Mouse (Mus musculus): ENCODE data around the gene Ccnq.
A peak's percentile ranks its signal among the peaks of the same experiment; 100 is the strongest.
"Not testable (repeated sequence)": the region's sequence is repeated elsewhere in the genome, so short reads cannot be mapped to it uniquely, and the experiment has no call there.

Ccnq gene

DNA sequence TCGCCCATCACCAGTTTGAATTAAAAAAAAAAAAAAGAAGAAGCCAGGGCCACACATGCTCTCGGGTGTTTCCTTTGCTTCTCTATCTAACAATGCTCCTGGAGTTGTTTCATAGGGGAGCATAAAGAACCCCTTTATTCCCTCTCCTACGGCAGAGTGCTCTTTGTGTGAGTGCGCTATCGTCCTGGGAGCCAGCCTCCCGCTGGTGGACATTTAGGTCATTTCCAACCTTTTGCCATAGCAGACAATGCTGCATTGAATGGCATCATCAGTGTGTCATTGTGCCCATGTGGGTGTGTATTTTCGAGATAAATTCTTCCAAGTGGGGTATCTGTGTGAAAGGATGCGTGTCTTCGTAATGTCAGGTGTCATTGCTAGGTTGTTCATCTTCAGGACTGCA, 9.6 kb upstream of the Ccnq start:
- DNase-seq: peak; percentile 91

DNA sequence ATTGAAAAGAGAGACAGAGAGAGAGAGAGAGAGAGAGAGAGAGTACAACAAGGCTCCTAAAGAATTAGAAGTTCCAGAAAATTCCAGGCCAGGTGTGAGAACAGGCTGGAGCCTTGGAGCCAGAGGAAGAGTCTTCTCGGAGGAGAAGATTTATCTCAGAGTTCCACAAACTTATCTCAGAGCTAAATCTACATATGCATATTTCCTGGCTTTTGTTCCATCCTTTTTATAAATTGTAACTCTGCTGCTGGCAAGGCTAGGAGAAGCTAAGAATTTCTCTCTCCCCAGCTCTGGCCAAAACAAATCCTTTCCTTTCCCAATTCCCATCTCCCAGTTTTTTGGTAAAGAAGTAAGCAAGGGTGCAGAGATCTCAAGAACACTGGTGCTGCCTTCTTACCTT, 3.8 kb upstream of the Ccnq start:
- no peak for DNase-seq

DNA sequence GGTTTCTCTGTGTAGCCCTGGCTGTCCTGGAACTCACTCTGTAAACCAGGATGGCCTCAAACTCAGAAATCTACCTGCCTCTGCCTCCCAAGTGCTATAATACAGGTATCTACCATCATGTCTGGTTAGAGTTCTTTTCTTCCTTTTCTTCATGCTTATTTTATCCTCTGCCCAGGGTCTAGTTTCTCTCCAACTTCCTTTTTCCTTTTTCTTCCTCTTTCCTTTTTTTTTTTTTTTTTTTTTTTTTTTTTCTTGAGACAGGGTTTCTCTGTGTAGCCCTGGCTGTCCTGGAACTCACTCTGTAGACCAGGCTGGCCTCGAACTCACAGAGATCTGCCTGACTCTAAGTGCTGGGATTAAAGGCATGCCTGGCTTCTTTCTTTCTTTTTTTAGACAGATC, 2.6 kb upstream of the Ccnq start:
- DNase-seq: not testable (repeated sequence)

DNA sequence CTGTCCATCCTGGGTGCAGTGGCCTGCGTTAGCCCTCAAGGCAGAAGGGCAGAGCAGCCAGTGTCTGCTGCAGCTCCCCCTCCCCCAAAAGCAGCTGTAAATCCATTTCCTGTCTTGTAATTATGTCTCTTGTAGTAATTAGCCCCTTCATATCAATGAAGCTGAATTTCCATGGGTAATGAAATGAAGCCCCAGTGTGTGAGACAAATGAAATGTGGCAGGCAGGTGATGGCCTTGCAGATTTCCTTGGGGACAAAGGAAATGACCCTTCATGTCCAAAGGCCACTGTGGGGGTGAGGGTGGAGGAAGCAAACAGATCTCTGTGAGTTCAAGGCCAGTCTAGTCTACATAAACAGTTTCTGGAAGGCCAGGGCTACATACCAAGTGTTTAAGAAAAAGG, 1.7 kb upstream of the Ccnq start:
- DNase-seq: peak; percentile 88

DNA sequence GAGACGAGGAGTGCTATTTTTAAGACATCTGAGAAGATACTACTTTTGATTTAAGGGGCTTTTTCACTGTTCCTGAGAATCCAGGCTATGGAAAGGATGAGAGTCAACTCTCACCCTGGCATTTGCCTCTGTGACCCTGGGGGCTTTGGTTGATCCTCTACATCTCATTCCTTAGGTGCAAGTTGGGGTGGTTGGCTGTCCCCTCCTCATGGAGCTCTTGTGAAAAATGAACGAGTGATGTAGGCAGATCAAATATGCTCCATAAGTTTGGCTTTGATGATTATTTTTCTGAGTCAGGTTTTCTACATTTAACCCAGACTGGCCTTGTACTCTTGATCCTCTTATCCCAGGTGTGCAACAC, 294 bp upstream of the Ccnq start:
- DNase-seq: no peak

DNA sequence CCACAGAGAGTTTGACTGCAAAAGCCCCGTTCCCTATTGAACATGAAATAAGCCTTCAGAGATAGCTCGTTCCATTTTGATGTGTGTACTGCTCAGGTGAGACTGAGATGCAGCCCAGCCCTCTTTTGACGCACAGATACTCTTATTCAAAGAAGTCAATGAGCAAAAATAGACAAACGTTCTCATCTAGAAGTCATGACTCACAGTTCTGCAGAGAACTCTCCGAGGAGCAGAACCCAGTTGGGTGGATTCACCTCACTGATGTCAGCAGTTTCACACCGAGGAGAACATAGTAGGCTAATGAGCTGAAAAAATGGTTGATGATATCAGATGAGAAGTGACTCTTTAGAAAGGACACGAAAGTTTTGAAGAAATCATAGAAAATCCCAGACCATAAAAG, 5.3 kb downstream of the Ccnq start:
- no peak for DNase-seq

DNA sequence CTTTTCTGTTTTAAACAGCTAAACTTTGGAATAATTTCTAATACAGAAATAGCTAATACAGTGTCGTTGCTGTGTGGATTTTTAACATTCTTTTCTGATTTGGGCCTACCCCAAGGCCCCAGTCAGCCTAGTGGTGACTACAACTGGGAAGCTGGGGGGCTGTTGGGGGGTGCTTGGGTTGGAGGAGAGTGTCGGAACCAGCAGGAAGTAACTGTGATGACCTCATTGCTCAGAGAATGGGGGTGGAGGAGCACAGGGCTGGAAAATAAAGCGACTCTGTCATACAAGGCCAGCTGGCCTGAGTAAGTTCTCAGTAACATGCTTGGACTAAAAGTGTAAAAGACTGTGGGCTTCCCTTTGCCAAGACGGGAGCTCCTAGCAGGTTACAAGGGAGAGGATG, 6.1 kb downstream of the Ccnq start:
- DNase-seq: peak; percentile 49

DNA sequence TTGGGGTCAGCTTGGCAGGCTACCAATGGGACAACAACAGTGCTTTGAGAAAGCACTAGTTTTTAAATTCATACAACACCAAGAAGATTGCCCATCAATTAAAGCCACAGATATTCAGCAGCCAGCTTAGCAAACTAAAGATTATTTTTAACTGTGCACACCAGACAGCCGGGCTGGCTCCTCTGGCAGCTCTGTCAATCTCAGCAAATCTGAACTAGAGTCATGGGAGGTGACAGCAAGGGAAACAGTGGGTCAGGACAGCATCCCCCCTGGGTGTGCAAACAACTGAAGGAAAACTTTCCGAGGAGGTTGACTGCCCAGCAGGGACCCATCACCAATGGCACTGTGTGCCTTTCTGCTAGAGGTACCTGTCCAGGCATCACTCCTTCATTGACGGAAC, 9.1 kb downstream of the Ccnq start:
- DNase-seq: no peak

DNA sequence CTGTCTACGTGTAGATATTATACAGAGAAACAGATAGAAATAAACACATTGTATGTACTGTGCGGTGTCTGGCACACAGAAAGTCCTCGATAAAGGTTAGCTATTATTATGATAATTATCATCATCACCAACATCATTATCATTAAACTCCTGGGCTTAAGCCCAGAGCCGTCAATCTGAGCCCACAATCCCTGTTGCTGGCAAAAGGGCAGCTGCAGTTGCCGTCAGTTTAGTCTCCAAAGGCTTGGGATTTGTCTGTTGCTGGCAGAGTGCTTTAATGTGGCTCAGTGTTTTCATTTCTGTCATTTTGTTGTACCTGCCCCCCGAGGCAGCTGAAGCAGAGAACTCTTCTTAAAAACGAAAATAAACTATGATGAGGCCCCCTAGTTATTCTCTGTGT, 9.6 kb downstream of the Ccnq start:
- DNase-seq: no peak

DNA sequence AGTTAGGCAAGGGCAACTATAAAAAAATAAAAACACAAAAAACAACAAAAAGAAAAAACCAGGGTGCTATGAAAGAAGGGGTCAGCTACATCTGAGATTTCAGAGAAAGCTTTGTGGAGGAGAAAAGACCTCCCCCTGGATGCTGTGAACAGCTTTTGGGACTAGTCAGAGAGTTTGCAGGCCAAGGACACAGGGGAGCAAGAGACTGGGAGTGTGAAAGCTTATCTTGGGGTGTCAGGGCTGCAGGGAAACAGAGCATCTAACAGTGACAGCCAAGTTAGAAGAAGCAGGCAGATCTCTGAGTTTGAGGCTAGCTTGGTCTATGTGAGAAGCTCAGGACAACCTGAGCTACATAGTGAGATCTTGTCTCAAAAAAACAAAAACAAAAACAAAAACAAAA, 12.2 kb downstream of the Ccnq start:
- DNase-seq: no peak

DNA sequence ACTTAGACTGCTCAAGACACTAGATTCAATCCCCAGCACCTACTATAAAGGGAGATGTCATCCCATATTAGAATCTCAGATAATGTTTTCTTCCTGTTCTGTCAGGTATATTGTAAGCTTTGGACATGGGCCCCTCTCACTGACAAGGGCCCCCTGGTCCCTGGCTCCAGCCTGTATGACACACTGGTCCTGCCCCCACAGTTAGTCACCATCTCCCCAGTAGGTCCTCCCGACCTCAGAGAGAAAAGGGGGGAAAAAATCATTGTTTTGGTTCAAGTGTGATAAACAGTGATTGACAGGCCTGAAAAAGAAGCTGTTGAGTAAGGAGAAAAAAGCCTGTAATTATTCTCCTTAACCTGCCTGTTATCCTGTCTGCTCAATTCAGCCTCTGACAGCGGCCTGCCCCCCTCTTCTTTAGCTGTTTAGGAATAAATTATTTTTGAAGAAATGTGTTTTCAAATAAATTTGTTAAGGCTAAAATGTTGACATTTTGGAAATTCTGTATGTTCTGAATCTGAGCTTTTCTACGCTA, 14.6 kb downstream of the Ccnq start:
- no peak for DNase-seq

DNA sequence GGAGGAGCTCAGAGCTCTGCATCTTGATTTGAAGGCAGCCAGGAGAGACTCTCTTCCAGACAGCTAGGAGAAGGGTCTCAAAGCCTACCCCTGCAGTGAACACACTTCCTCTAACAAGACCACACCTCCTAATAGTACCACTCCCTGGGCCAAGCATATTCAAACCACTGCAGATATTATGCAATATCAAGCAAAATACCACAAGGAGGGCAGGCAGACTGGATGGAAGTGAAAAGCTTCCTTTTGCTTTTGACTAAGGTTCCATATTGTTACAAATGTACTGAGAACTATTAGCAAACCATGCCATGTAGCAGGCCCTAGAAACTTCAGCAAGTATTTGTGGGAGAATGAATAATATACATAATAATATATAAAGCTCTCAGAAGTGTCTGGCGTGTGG, 16.4 kb downstream of the Ccnq start:
- no peak for DNase-seq

DNA sequence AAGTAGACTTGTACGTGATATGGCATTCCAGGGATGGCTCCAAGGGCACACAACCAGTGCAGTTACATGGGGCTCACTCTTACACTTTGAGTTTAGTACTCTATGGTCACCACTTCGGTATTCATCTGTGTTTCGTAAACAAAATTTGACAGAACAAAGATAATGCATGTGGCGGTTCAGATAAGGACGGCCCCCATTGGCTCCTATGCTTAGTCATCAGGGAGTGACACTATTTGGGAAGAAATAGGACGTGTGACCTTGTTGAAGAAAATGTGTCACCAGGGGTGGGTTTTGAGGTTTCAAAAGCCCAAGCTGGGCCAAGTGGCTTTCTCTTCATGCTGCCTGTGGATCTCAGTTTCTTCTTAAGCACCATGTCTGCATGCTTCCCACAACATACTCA, 18.9 kb downstream of the Ccnq start:
- DNase-seq: no peak

DNA sequence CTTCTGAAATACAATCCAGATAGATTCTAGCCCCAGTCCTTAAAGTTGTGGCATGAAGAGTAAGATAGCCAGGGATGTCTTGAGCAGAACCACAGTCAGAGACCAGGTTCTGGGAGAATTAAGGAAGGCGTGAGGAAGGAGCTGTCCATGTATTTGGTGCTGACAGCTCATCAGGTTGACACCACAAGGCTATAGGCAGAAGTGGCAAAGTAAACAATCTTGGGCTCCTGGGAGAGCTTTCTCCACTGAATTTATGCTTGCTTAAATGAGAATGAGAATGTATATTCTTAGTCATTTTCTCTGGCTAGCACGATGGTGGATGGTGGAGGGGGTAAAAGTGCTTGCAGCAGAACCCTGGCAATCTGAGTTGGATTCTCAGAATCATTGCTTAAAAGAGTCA, 20.6 kb downstream of the Ccnq start:
- DNase-seq: no peak

DNA sequence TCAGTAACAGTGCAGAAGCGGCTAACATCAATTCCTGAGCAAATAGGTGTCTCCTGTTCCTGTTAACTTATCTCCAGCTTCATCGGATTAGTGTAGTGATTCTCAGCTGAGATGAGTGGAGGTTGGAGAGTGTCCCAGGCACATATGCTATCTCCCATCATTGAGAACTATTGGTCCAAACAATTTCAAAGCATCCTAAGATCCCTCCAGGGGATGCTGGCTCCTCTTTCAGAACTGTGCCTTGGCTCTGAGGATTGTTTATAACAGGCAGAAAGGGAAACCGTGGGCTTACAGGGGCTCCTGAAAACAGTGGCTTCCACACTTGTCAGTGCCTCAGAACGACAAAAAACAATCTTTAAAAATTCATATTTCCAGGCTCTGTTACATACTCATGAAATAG, 23.5 kb downstream of the Ccnq start:
- DNase-seq: no peak

DNA sequence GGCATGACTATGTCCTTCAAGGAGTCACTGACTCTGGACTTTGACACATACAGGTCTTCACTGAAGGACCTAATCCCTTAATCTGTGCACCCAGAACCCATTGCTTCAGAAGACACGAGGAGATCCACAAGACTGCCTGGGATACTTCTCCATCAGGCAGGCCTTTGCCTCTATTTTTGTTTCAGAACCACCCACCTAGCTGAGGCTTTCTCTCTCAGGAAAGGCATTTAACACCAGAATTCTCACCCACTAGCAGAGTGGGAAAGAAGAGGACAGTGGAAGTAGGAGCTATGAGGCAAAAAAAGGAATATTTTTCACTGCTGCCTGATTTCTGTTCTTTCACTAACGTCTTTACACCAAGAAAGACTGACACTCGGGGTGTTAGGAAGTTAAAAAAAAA, 25.2 kb downstream of the Ccnq start:
- DNase-seq: no peak

DNA sequence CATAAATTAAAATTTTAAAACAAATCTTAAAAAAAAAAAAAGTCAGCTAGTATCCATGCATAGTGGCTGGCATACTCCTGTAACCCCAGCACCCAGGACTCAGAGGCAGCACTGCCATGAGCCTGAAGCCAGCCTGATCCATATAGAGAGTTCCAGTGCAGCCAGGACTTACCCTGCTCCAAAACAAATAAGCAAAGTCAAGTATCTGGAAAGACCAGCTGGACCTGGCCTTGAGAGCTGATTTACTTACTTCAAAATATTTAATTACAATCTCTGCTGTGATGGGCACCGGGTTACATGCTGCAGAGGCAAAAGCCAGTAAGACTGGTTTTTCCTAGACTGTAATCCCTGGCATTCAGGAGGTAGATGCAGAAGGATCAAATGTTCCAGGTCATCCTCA, 26.7 kb downstream of the Ccnq start:
- DNase-seq: no peak

DNA sequence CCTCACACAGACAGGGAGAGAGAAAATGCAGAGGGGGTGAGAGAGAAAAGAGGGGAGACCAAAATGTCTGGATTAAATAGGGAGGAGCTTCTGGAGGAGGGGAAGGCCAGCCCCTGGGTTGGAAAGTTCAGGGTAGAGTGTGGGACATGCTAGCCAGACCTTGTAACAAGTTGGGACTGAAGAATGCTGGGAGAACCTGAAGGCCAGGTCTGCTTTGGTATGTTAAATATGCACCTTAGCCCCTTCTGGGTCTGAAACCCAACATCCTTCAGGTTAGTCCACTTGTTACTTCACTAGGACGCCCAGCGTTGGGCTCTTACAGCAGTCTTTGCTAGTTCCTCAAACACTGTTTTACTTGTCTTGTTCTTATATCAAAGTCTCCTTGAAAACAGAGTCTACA, 30.1 kb downstream of the Ccnq start:
- no peak for DNase-seq

DNA sequence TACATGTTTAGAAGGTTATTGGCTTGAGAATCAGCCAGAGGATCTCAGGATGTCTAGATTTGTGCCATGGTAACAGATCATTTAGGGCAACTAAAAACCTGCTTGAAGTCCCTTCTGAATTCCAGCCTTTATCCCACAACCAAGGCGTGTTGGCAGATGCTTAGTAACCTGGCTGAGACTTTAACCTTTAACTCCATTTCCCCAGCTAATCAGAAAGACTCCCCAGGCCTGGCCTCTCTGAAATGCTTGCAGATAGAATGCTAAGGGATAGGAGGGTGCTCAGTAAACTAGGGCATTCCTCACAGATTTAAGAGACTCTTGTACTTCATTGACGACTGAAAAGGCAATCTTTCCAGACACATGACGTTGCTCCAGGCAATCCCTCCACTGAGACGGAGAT, 33.9 kb downstream of the Ccnq start:
- DNase-seq: peak; percentile 84

DNA sequence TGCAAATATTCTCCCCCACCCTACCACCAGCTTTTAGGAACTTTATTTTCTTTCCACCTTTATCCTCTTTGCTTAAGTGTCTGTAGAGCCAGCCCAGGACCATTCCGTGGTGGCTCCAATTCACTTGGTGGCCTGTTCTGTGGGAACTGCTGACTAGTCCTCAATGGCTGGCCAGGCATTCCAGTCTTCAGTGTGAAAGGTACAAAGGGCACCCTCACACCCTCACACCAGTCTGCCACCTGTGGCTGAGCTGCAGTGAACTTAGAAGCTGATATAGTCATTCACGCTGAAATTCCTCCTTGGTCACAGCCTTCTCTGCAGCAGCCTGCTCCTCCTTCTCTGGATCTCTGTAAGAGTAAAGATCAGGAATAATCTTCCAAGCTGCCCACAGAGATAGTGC, 42.9 kb downstream of the Ccnq start:
- no peak for DNase-seq

DNA sequence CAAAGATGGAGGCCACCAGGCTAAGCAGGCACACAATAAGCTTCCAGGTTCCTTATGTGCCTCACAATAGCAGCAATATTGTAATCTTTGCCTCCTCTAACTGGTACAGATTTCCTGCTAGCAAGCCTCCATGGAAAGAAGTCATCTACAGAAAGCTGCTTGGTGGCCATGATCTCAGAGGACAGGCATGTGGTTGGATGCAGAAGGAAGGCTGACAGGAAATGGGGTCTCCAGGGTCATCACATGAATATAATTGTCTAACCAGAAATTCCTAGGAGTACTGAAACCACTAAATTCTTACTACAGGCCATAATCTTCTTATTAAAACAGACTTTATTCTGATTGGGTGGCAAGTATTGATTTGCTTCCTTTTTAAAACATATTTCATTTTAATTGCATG, 45.5 kb downstream of the Ccnq start:
- DNase-seq: no peak

DNA sequence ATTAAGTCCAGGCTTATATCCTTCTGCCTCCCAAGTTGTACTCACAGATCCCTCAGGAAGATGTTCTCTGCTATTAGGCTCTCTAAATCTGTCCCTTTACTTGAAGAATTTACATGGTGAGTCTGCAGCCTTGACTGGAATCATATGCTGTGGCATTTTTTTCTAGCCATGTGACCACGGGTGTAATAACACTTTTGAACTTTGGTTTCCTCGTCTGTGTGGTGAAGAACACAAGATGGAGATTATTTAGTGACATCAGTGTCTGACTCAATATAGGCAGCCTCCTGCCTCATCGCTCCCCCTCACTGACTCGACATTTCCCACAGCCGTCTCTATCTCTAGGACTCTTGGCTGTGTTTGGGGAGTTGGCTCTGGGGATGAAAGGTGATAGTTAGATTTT, 48.4 kb downstream of the Ccnq start:
- DNase-seq: no peak

DNA sequence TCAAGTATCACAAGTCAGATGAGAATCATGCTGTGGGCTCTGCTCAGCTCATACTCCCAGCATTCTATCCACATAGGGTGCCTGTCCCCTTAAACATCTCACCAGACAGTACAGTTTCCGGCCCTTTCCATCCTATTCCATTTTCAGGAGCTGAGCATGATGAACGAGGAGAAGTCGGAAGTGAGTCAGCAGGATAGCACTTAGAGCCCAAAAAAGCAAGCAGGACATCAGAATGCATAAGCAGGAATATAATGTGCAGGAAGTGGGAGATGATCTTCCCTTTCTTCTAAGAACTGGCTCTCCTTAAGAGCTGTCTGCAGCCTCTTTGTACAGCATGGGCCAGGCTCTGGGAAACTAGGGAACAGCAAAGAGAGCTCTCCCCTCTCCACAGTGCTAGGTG, 49.2 kb downstream of the Ccnq start:
- no peak for DNase-seq

All from retina, postnatal 1 day (tissue).